Mouse (Mus musculus) kidney, postnatal 0 days (tissue): ENCODE results near the gene Tvp23b. TPM values are rescaled to one million over a fixed set of nuclear protein-coding genes. Genes with fewer than 3 reads are reported as not detected.
A peak's percentile ranks its signal among the peaks of the same experiment; 100 is the strongest.

Experiments used
- ATAC-seq: fragments of 200-750 bp; cut with Nextera tagmentation; replicated peaks from 2 replicates; pipeline ENCODE4 v1.8.0; 2017; ENCODE audit warnings: low read depth, moderate number of reproducible peaks, moderate TSS enrichment, moderate library complexity; ENCODE audit not compliant: low FRiP score
- DNase-seq: peaks from one replicate; pipeline ENCODE4 v3.0.0-alpha.2; 2016; ENCODE audit warnings: low spot score
- H3K27ac ChIP-seq: fragments of 300-500 bp; sonication (generic); 2 replicates; pipeline ENCODE4 v1.5.1; 2014; ENCODE audit warnings: mild to moderate bottlenecking
- H3K27me3 ChIP-seq: fragments of 300-500 bp; sonication (generic); 2 replicates; pipeline ENCODE4 v1.6.1; 2014; ENCODE audit warnings: low read length, mixed read lengths; ENCODE audit not compliant: insufficient read depth
- H3K36me3 ChIP-seq: fragments of 300-500 bp; sonication (generic); 2 replicates; pipeline ENCODE4 v1.6.1; 2014; ENCODE audit warnings: low read length, mixed read lengths; ENCODE audit not compliant: insufficient read depth
- H3K4me1 ChIP-seq: fragments of 300-500 bp; sonication (generic); replicated peaks from 2 replicates; pipeline ENCODE4 v1.6.1; 2014; ENCODE audit warnings: antibody characterized with exemption, low read length, mixed read lengths; ENCODE audit not compliant: insufficient read depth
- H3K4me2 ChIP-seq: fragments of 300-500 bp; sonication (generic); 2 replicates; pipeline ENCODE4 v1.6.1; 2014; ENCODE audit warnings: mild to moderate bottlenecking, low read length, moderate library complexity, mixed read lengths
- H3K4me3 ChIP-seq: fragments of 300-500 bp; sonication (generic); replicated peaks from 2 replicates; pipeline ENCODE4 v1.5.1; 2014; ENCODE audit warnings: low read depth, low read length
- H3K9ac ChIP-seq: fragments of 300-500 bp; sonication (generic); 2 replicates; pipeline ENCODE4 v1.6.1; 2014; ENCODE audit warnings: low read depth, low read length
- H3K9me3 ChIP-seq: fragments of 300-500 bp; sonication (generic); replicated peaks from 2 replicates; pipeline ENCODE4 v1.6.1; 2016; ENCODE audit warnings: low read length, inconsistent platforms, mixed read lengths
- CTCF ChIP-seq: IDR thresholded peaks from 2 replicates; pipeline ENCODE4 v1.5.1; 2016; ENCODE audit warnings: antibody characterized with exemption, low read depth, mild to moderate bottlenecking, moderate library complexity
- WGBS: fragments of 180-500 bp; shearing (Covaris S2); extraction: QIAGEN DNeasy Blood & Tissue Kit; methylation state at CpG from one replicate; pipeline ENCODE4 v1.1.7; 2014; 5-methylcytosine and 5-hydroxymethylcytosine counted together
- polyA plus RNA-seq: library from polyadenylated mRNA; unstranded; fragments of >200 nt; fragmentation: Nextera tagmentation; extraction: Ambion mirVana; gene quantifications from 2 replicates; pipeline ENCODE4 v1.2.1, GENCODE M21; 2015

The Tvp23b gene
- polyA plus RNA-seq, 1 experiment from 2014 or later = 83.7 TPM

- ATAC-seq (no peak), DNase-seq (peak; percentile 9)
- H3K9me3 ChIP-seq = no peaks in the 10 kb centered on the region
- H3K4me3 ChIP-seq = no peak overlapping the region
- no peak for TF ChIP-seq CTCF
- H3K9ac ChIP-seq = no peak overlapping the region
- no peaks in the 10 kb centered on the region for H3K4me1 ChIP-seq
- H3K27ac ChIP-seq = no peak overlapping the region
- H3K36me3 ChIP-seq = no peaks in the 10 kb centered on the region
- WGBS = 49% methylated on average over 4 of the region's 4 CpGs
- H3K27me3 ChIP-seq = no peaks in the 10 kb centered on the region
- H3K4me2 ChIP-seq = peak overlapping the region; percentile 42; the same call in 1 of the 2 replicates
Observed at GRCm38 (mm10) chr11:62847655-62848191, 31.5 kb upstream of the Tvp23b start.

- no peak for TF ChIP-seq CTCF
- Histone ChIP-seq H3K9ac (no peak overlapping the region), H3K4me1 (no peaks in the 10 kb centered on the region), H3K9me3 (no peaks in the 10 kb centered on the region), H3K4me2 (no peak overlapping the region), H3K36me3 (no peaks in the 10 kb centered on the region), H3K27ac (no peak overlapping the region), H3K4me3 (no peak overlapping the region), H3K27me3 (no peaks in the 10 kb centered on the region)
- no peak for DNase-seq
- 45% methylated on average over 2 of the region's 2 CpGs for WGBS
- no peak for ATAC-seq
Observed at GRCm38 (mm10) chr11:62848301-62848700, 31.0 kb upstream of the Tvp23b start.

GRCm38 (mm10) chr11:62851199-62851598, 28.1 kb upstream of the Tvp23b start:
- ATAC-seq = no peak

GRCm38 (mm10) chr11:62853334-62853733, 25.9 kb upstream of the Tvp23b start:
- no peak for DNase-seq
- Histone ChIP-seq H3K9ac (no peak overlapping the region), H3K36me3 (no peaks in the 10 kb centered on the region), H3K4me1 (no peaks in the 10 kb centered on the region), H3K27ac (no peak overlapping the region), H3K27me3 (no peaks in the 10 kb centered on the region), H3K9me3 (no peaks in the 10 kb centered on the region), H3K4me2 (no peak overlapping the region), H3K4me3 (no peak overlapping the region)
- no peak for ATAC-seq
- 93% methylated on average over 6 of the region's 6 CpGs for WGBS
- TF ChIP-seq CTCF = no peak

More at GRCm38 (mm10) chr11:62851199-62851598, 28.1 kb upstream of the Tvp23b start:
- no peaks in the 10 kb centered on the region for H3K9me3 ChIP-seq
- H3K27me3 ChIP-seq = no peaks in the 10 kb centered on the region
- no peaks in the 10 kb centered on the region for H3K36me3 ChIP-seq
- 73% methylated on average over 1 of the region's 1 CpGs for WGBS
- H3K4me1 ChIP-seq = no peaks in the 10 kb centered on the region
- no peak overlapping the region for H3K27ac ChIP-seq
- H3K4me3 ChIP-seq = no peak overlapping the region
- DNase-seq = peak; percentile 66
- H3K4me2 ChIP-seq = no peak overlapping the region
- peak; percentile 81 for TF ChIP-seq CTCF
- H3K9ac ChIP-seq = no peak overlapping the region

GRCm38 (mm10) chr11:62865562-62865961, 13.7 kb upstream of the Tvp23b start:
- Histone ChIP-seq H3K9me3 (no peaks in the 10 kb centered on the region), H3K27ac (no peak overlapping the region), H3K36me3 (no peaks in the 10 kb centered on the region), H3K4me1 (no peaks in the 10 kb centered on the region), H3K9ac (no peak overlapping the region), H3K27me3 (no peaks in the 10 kb centered on the region), H3K4me2 (no peak overlapping the region), H3K4me3 (no peak overlapping the region)
- no peak for TF ChIP-seq CTCF
- no peak for DNase-seq
- WGBS = 77% methylated on average over 4 of the region's 4 CpGs
- ATAC-seq = no peak

- H3K9me3 ChIP-seq = no peaks in the 10 kb centered on the region
- H3K4me1 ChIP-seq = no peaks in the 10 kb centered on the region
- TF ChIP-seq CTCF = no peak
- H3K9ac ChIP-seq = no peak overlapping the region
- no peak overlapping the region for H3K27ac ChIP-seq
- 78% methylated on average over 7 of the region's 7 CpGs for WGBS
- no peaks in the 10 kb centered on the region for H3K36me3 ChIP-seq
- DNase-seq = no peak
- H3K27me3 ChIP-seq = no peaks in the 10 kb centered on the region
- ATAC-seq = no peak
- no peak overlapping the region for H3K4me3 ChIP-seq
- no peak overlapping the region for H3K4me2 ChIP-seq
Observed at GRCm38 (mm10) chr11:62866685-62867084, 12.6 kb upstream of the Tvp23b start.

GRCm38 (mm10) chr11:62869201-62869600, 10.1 kb upstream of the Tvp23b start:
- ATAC-seq = no peak
- no peaks in the 10 kb centered on the region for H3K27me3 ChIP-seq
- no peaks in the 10 kb centered on the region for H3K9me3 ChIP-seq
- DNase-seq = no peak
- no peak overlapping the region for H3K9ac ChIP-seq
- H3K4me3 ChIP-seq = no peak overlapping the region
- H3K36me3 ChIP-seq = no peaks in the 10 kb centered on the region
- H3K27ac ChIP-seq = no peak overlapping the region
- TF ChIP-seq CTCF = no peak
- H3K4me2 ChIP-seq = no peak overlapping the region
- 74% methylated on average over 5 of the region's 5 CpGs for WGBS
- H3K4me1 ChIP-seq = no peaks in the 10 kb centered on the region
